Mouse (Mus musculus) MEL (cell line): Measurements from ENCODE around the gene Lhx1.

Source experiments
- CTCF ChIP-seq, 3 experiments: IDR thresholded peaks in 2 of 3; conservative IDR thresholded peaks in 1 of 3; 2 replicates each; pipeline ENCODE4 v1.5.1; 2011 to 2012; ENCODE audit warnings: low read length in 3 of 3, low read depth in 2 of 3, mild to moderate bottlenecking in 2 of 3, improper control_type of control experiment in 1 of 3, inconsistent platforms in 1 of 3, mixed read lengths in 1 of 3, moderate library complexity in 1 of 3; ENCODE audit not compliant: control insufficient read depth in 1 of 3, insufficient read depth in 1 of 3, poor library complexity in 1 of 3, severe bottlenecking in 1 of 3
- GABPA ChIP-seq: IDR thresholded peaks from 2 replicates; pipeline ENCODE4 v1.6.1; 2012; ENCODE audit warnings: low read depth, mild to moderate bottlenecking, inconsistent platforms, low read length, improper control_type of control experiment, moderate library complexity
- GATA1 ChIP-seq: IDR thresholded peaks from 2 replicates; pipeline ENCODE4 v1.6.1; 2011; ENCODE audit warnings: low read depth, low read length, improper control_type of control experiment
- HCFC1 ChIP-seq: IDR thresholded peaks from 2 replicates; pipeline ENCODE4 v1.6.1; 2012; ENCODE audit warnings: low read depth, mild to moderate bottlenecking, inconsistent platforms, low read length, improper control_type of control experiment, moderate library complexity
- ZMIZ1 ChIP-seq: IDR thresholded peaks from 2 replicates; pipeline ENCODE4 v1.6.1; 2012; ENCODE audit warnings: low read depth, mild to moderate bottlenecking, inconsistent platforms, low read length, improper control_type of control experiment, moderate library complexity

- TF ChIP-seq CTCF (IDR thresholded peaks at IDR 0.05 in 2 of 3, conservative IDR thresholded peaks at IDR 0.05 in 1 of 3; ENCODE audit: control insufficient read depth in 1 of 3, insufficient read depth in 1 of 3, low read depth in 2 of 3, low read length in 3 of 3, poor library complexity in 1 of 3, severe bottlenecking in 1 of 3) (no peak), GATA1 (no peak), ZMIZ1 (no peak), GABPA (no peak), HCFC1 (no peak)
Measured at GRCm38 (mm10) chr11:84573637-84574036, 48.3 kb upstream of the Lhx1 start.
